Mouse (Mus musculus) spleen, adult 12 weeks (tissue): ENCODE results near the gene Ppp2r5c.

ENCODE experiments used
- DNase-seq: peaks from one replicate; pipeline ENCODE4 v3.0.0; 2022; ENCODE audit warnings: low spot score

Ppp2r5c gene

DNA sequence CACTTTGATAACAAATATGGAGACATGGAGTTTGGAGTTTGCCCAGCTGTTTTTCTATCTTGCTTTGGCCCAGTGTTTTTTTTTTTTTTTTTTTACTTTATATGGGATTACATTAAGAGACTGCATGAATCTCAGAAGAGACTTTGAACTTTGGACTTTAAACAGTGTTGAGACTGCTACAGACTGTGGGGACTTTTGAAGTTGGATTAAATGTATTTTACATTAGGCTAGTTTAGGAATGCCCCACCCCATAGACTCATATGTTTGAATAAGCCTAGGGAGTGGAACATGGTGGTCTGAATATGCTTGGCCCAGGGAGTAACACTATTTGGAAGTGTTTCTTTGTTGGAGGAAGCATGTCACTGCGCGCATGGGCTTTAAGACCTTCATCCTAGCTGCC lies 4.7 kb upstream of the Ppp2r5c start:
- no peak for DNase-seq

- no peak for DNase-seq
Observed at GRCm38 (mm10) chr12:110444530-110444929, 2.4 kb upstream of the Ppp2r5c start.

DNA sequence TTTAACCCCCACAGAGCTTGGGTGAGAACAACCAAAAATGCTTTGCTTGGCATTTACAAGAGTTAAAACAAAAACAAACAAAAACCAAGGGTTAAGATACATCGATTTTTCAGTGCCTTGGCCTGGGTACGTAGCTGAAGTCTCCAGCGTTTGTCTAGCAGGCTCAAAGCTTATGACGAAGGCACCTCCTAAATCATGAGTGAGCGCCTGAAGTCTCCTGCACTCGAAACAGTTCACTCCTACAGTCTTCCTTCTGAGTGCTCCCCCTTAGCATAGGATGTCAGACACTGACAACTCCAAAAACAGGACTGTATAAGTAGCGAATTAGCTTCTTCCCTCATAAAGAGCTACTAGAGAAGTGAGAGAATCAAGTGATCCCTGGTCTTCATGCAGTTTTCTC lies 1.1 kb upstream of the Ppp2r5c start:
- DNase-seq, result no peak

GRCm38 (mm10) chr12:110447306-110447705 lies 386 bp downstream of the Ppp2r5c start:
- peak; percentile 42 for DNase-seq

DNA sequence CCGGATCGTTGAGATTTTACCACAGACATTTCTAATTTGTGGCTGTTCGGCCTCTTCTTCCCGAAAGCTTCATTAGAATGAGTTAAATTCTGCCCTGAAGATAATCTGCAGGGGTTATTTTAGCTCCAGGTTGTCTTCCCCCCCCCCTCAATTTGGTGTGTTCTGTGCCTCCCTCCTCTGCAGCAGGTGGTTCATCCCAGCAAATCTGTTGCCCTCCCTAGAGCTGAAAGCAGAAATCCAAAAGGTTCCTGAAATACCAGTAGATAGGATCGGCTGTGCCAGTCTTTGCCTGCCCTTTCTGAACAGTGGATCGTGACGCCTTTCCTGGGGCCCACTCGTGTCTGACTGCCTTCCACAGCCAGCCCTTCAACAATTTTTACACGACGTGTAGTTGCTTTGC lies 1.8 kb downstream of the Ppp2r5c start:
- no peak for DNase-seq

- peak; percentile 51 for DNase-seq
Observed at GRCm38 (mm10) chr12:110454223-110454622, 7.3 kb downstream of the Ppp2r5c start.

DNA sequence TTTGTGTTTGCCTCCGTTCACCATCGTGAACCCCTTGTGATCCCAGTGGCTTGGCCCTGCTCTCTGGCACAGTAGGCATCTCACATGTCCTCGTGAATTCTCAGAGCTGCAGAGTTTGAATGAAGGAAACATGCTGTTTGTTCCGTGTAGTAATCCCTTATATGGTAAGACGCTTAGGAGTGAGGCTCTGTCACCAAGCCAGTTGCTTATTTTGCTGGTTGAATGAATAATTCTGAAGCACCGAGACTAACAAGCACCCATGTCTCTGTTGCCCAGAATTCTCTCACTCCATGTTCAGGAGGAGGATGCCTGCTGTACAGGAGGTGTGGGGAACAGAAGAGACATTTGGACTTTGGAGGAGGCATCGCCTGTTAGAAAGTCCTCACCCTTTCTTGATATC lies 9.1 kb downstream of the Ppp2r5c start:
- DNase-seq, result no peak

- DNase-seq, result no peak
Observed at GRCm38 (mm10) chr12:110458667-110459066, 11.7 kb downstream of the Ppp2r5c start.

DNA sequence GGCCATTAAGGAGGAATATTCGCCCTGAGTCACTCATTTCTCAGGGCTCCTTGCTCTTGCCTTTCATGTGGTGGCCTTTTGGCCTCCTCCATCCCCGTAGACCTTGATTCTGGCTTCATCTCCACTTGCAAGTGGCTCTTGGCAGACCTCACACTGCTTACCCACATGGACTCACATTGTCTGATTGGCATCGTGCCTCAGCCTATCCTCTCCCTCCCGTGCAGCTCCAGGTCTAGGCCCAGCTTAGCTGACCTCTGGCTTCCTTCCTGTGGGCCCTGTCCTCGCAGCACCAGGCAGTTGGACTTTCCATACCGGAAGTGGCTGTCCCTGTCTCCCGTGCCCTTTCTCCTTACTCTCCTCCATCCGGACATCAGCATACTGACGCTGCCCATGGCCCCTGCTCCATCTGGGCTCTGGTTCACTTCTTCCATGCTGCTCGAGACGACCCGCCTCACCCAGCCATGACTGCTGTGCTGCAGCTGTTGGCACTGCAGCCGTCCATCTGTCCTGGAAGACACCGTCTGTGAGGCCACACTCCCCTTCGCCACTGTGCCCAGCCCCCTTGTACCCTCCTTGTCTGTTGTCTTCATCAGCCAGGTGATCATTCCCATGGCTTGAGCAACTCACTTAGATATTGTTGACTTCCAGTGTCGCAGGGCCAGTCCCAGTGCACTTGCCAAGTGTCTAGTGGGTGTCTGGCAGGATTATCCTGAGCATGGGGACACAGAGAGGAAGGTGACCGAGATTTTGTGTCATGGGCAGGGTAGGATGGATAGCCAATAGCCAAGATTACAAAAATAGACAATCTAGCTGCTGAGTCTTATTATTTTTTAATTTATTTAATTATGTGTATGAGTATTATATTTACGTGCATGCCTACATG lies 13.7 kb downstream of the Ppp2r5c start:
- no peak for DNase-seq

DNA sequence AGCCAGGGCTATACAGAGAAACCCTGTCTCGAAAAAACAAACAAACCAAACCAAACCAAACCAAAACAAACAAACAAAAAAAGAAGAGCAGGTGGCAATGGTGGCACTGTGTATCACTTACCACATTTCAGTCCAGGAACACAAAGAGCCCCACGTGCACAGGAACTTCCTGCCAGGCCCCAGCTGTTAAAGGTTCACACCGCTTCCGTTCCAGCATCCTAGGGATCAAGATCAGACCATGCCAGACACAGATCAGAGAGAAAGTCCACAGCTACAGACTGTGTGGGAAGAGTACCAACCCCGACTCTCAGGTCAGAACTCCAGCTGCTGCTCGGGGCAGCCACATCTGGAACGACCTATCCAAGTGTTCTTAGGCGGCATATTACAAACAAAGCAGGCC lies 16.8 kb downstream of the Ppp2r5c start:
- DNase-seq, result no peak

DNA sequence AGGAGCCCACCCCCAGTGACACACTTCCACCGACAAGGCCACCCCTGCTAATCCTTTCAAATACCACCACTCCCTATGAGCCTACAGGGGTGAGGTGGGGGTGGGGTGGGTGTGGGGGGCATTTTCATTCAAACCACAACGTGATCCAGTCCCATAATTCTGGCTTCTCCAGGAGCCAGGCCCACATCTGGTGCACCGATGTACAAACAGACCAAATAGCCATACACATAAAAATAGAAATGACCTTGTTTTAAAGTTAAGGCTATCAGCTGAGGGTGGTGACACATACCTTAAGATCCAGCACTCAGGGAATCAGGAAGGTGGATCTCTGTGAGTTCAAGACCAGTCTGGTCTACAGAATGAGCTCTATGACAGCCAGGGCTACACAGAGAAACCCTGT lies 24.5 kb downstream of the Ppp2r5c start:
- no peak for DNase-seq

DNA sequence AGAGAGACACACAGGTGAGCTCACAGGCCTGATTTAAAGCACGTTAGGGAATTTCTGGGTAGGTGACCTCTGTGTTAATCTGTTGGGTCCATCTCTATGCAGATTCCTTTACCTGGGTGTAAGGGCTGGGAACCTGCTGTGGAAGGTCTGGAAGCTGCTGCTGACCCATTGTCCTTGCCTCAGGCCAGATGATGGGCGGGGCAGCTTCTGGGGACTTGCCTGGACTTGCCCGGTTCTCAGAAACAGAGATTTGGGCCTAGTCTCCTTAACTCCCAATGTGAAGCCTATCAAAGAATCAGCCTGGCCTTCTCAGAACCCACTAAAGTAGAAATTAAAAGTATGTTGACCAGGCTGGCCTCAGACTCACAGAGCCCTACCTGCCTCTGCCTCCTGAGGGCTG lies 25.3 kb downstream of the Ppp2r5c start:
- no peak for DNase-seq

DNA sequence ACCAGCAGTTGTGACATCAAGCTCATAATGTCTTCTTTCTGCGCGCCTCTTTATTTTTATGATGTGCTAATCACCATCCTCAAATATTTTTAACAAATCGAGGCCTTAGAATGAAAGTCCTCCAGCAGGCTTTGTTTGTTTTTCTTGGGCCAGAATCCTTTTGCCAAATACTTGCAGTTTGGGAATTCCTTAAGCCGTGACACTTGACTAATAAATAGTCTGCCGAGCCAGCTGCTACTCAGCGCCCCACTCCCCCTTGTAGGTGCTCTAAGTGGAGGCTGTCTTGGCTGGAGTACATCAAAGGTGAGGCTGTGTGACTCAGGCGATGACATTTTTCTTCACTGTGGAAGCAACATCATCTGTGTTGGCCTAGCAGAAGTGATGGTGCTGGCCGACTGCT lies 27.6 kb downstream of the Ppp2r5c start:
- DNase-seq, result no peak

DNA sequence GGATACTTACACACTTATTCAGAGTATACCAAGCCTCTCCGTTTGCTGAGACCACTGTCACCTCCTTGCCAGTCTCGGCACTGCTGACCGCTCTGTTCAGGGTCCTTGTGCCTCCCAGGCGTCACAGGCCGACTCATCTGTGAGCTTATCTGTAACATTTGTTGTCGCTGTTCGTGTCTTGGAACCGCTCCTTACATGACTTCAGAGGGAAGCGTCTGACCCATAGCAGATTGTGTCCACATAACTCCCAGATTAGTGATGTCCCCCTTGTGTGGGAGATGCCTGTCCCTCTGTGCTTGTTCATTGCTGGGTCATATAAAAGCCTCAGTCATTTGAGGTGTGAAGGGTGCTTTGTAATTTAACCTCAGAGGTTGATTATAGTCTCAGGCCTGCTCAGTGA lies 29.6 kb downstream of the Ppp2r5c start:
- no peak for DNase-seq

GRCm38 (mm10) chr12:110477906-110478305 lies 31.0 kb downstream of the Ppp2r5c start:
- no peak for DNase-seq

- DNase-seq, result no peak
Observed at GRCm38 (mm10) chr12:110478601-110479008, 31.7 kb downstream of the Ppp2r5c start.

DNA sequence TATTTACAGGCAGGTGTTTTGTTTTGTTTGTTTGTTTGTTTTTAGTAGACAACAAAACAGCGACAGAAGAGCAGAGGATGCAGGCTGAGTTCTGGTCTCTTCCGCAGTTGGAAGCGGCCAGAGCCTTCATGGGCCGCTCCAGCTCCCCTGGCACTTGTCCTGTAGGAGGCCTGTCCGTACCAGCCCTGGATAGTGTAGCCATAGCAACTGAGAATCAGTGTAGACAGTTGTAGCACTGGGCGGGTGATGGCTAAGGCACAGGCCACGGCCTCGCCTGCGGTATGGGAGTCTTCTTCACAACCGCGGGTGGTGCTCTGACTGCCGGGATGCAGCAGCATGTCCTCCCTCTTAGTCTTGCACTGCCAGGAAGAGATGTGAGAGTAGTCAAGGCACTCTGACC lies 32.3 kb downstream of the Ppp2r5c start:
- DNase-seq, result no peak

DNA sequence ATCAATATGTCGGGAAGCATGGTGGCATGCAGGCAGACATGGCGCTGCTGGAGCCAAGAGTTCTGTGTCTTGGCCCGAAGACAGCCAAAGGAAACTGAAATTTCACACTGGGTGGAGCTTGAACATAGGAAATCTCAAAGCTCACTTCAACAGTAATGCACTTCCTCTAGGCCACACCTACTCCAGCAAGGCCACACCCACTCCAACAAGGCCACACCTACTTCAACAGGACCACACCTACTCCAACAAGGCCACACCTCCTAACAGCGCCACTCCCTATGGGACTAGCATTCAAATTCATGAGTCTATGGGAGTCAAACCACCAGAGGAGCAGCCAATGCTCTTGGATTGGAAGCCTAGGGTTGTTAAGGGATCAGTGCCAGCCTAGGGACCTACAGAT lies 33.8 kb downstream of the Ppp2r5c start:
- no peak for DNase-seq

GRCm38 (mm10) chr12:110483761-110484160 lies 36.8 kb downstream of the Ppp2r5c start:
- DNase-seq, result no peak

DNA sequence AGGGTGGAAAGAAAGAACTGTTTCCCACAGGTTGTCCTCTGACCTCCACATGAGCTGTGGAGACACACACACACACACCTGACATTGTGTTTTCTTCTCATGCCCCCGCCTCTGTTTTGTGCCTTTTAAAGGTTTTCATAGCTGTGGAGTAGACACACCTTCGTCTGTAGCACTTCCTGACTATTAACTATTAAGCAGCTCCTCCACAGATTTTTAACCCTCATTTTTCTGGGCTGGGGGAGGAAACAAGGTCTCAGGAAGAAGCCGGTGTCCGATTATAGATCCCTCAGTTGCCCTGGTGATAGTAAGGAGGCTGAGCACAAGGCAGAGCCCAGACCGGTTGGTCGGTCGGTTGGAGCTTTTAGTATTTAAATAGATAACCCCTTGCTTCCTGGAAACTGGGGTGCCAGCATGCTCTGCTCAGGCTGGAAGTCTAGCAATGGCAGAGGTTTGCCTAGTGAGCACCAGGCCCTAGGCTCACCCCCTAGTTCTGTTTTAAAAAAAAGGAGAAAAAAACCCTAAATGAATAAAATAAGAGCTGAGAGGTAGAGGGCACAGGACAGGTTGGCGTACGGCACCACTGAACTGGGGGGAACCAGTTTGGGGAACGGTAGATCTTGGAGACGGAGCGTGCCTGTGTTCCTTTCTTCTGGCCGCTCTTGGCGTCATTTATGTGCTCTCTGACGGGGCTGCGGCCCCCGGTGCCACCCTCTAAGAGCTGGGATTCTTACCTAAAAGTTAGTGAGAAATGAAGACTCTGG lies 38.1 kb downstream of the Ppp2r5c start:
- DNase-seq, result no peak

DNA sequence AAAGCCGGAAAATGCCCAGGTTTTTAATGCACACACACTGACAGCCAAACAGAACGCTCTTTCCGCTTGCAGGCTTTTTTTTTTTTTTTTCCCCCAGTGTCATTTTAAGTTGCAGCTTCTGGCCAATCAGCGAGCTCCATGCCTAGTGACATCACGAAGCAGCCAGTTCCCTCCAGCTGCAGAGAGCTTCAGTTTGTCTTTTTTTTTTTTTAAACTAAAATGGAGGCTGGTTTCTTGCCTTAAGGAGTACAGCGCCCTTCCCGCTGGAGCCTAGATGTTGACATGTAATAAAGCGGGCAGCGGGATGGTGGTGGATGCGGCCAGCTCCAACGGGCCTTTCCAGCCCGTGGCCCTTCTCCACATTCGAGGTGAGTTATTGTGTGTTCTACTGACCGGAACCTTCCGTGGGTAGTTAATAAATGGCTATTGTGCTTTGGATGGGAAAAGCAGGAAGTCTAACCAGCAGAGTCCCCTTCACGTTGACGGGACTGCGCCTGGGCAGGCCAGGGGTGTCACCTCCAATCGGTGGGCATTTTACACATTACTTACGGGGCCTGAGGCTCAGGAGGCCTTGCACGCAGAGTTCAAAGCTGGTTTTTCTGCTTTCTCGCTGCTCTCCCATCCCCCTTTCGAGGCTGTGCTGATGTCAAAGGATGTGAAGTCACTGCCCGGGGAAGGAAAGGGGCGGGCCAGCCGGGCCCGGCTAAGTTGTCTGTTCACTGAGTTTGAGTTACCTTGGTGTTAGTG lies 38.8 kb downstream of the Ppp2r5c start:
- peak; percentile 77 for DNase-seq

- DNase-seq, result no peak
Observed at GRCm38 (mm10) chr12:110486852-110487251, 39.9 kb downstream of the Ppp2r5c start.

- DNase-seq, result no peak
Observed at GRCm38 (mm10) chr12:110488031-110488430, 41.1 kb downstream of the Ppp2r5c start.
